Mouse (Mus musculus) lung, postnatal 0 days (tissue): ENCODE data around the gene 4833439L19Rik. TPM values are rescaled to one million over a fixed set of nuclear protein-coding genes. Genes with fewer than 3 reads are reported as not detected.

Source experiments
- ATAC-seq: fragments of 200-750 bp; cut with Nextera tagmentation; 2 replicates; pipeline ENCODE4 v1.8.0; 2017; ENCODE audit warnings: moderate library complexity
- DNase-seq: peaks from one replicate; pipeline ENCODE4 v3.0.0-alpha.2; 2016; ENCODE audit warnings: low spot score
- H3K27ac ChIP-seq: fragments of 300-500 bp; sonication (generic); 2 replicates; pipeline ENCODE4 v1.5.1; 2014; ENCODE audit warnings: antibody characterized with exemption, mild to moderate bottlenecking, low read length, mixed read lengths
- H3K27me3 ChIP-seq: fragments of 300-500 bp; sonication (generic); replicated peaks from 2 replicates; pipeline ENCODE4 v1.6.1; 2014; ENCODE audit warnings: low read length, mixed read lengths; ENCODE audit not compliant: insufficient read depth
- H3K36me3 ChIP-seq: fragments of 300-500 bp; sonication (generic); 2 replicates; pipeline ENCODE4 v1.6.1; 2014; ENCODE audit warnings: low read length, mixed read lengths; ENCODE audit not compliant: insufficient read depth
- H3K4me1 ChIP-seq: fragments of 300-500 bp; sonication (generic); 2 replicates; pipeline ENCODE4 v1.6.1; 2014; ENCODE audit warnings: antibody characterized with exemption, low read depth, low read length, mixed read lengths; ENCODE audit not compliant: insufficient read depth
- H3K4me2 ChIP-seq: fragments of 300-500 bp; sonication (generic); replicated peaks from 2 replicates; pipeline ENCODE4 v1.6.1; 2014; ENCODE audit warnings: low read depth, mild to moderate bottlenecking, low read length, moderate library complexity, mixed read lengths
- H3K4me3 ChIP-seq: fragments of 300-500 bp; sonication (generic); 2 replicates; pipeline ENCODE4 v1.5.1; 2014; ENCODE audit warnings: low read depth, low read length
- H3K9ac ChIP-seq: fragments of 300-500 bp; sonication (generic); replicated peaks from 2 replicates; pipeline ENCODE4 v1.6.1; 2014; ENCODE audit warnings: low read depth, mild to moderate bottlenecking
- H3K9me3 ChIP-seq: fragments of 300-500 bp; sonication (generic); 2 replicates; pipeline ENCODE4 v1.6.1; 2016; ENCODE audit warnings: low read length, mixed read lengths
- CTCF ChIP-seq: IDR thresholded peaks from 2 replicates; pipeline ENCODE4 v1.5.1; 2016; ENCODE audit warnings: antibody characterized with exemption, mild to moderate bottlenecking
- EP300 ChIP-seq: IDR thresholded peaks from 2 replicates; pipeline ENCODE4 v1.6.1; 2016; ENCODE audit warnings: antibody characterized with exemption, mild to moderate bottlenecking, control low read depth
- WGBS: fragments of 180-500 bp; shearing (Covaris S2); extraction: QIAGEN DNeasy Blood & Tissue Kit; methylation state at CpG from one replicate; pipeline ENCODE4 v1.1.7; 2014; 5-methylcytosine and 5-hydroxymethylcytosine counted together
- microRNA-seq: library from miRNA; unstranded; fragments of <30 nt; microRNA quantifications from one replicate; pipeline ENCODE4, GENCODE M21; 2016
- polyA plus RNA-seq: library from polyadenylated mRNA; unstranded; fragments of >200 nt; fragmentation: Nextera tagmentation; extraction: Ambion mirVana; gene quantifications from 2 replicates; pipeline ENCODE4 v1.2.1, GENCODE M21; 2015

The 4833439L19Rik gene
- polyA plus RNA-seq, 1 experiment from 2014 or later = 105 TPM

DNA sequence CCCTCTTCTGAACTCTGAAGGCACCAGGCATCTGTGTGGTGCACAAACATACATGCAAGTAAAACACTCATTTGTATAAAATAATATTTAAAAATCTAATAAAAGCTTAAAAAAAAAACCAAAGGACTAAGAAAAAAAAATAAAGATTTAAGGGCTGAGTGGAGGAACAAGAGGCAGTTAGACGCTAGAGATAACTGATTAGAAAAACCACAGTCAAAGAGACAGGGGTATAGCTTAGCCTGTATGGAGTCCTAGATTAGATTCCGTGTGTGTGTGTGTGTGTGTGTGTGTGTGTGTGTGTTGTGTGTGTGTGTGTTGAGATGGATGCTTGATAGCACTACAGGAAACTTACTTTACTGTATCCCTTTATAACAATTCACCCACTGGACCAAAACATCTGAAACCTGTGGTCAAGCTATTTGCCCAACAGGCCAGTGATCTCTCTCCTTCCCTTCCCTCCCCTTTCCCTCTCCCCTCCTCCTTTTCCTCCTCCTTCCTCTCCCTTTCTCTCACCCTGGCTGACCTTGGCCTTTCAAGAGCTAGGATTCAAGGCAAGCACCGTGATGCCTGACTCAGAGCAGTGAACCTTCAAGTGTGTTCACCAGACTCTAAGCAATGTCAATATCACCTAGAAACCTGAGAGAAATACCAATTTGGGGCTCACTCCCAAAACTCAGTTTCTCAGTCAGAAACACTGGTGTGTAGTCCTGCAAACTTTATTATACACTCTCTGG is 63.1 kb downstream of the 4833439L19Rik start:
- Histone ChIP-seq H3K4me2 (no peak overlapping the region), H3K4me3 (no peak overlapping the region), H3K27me3 (no peaks in the 10 kb centered on the region), H3K9me3 (no peaks in the 10 kb centered on the region), H3K36me3 (no peaks in the 10 kb centered on the region), H3K4me1 (peaks cover 6% of the 10 kb centered on the region; the same call in 1 of the 2 replicates), H3K9ac (no peak overlapping the region), H3K27ac (no peak overlapping the region)
- no peak for DNase-seq
- 42% methylated on average over 3 of the region's 3 CpGs for WGBS
- TF ChIP-seq EP300 (no peak), CTCF (no peak)
- ATAC-seq = no peak

- no peak for TF ChIP-seq CTCF
- no peak for TF ChIP-seq EP300
Measured at GRCm38 (mm10) chr13:54501352-54501751, 63.9 kb downstream of the 4833439L19Rik start.

More at GRCm38 (mm10) chr13:54501352-54501751, 63.9 kb downstream of the 4833439L19Rik start:
- no peaks in the 10 kb centered on the region for H3K27me3 ChIP-seq
- ATAC-seq (no peak), DNase-seq (peak; percentile 14)
- H3K4me2 ChIP-seq = no peak overlapping the region
- no peak overlapping the region for H3K4me3 ChIP-seq
- no peak overlapping the region for H3K9ac ChIP-seq
- H3K9me3 ChIP-seq = no peaks in the 10 kb centered on the region
- 55% methylated on average over 2 of the region's 2 CpGs for WGBS
- H3K4me1 ChIP-seq = peaks cover 6% of the 10 kb centered on the region; the same call in 1 of the 2 replicates
- no peaks in the 10 kb centered on the region for H3K36me3 ChIP-seq
- H3K27ac ChIP-seq = no peak overlapping the region

Small RNA genes lying within 50 kb of the gene (microRNA-seq; reads per million reads assigned to microRNA genes)
- not detected for gene Gm24195

Other genes starting within 250 kb of the 4833439L19Rik start
- gene Cplx2, start 194.1 kb downstream of the 4833439L19Rik start, polyA plus RNA-seq = 3.0 and 3.1 TPM in 2 replicates
- 56.5 and 60.8 TPM in 2 replicates for gene Thoc3, start 96.6 kb downstream of the 4833439L19Rik start, polyA plus RNA-seq
- gene Simc1, start 61.7 kb downstream of the 4833439L19Rik start, polyA plus RNA-seq = 2.6 and 2.8 TPM in 2 replicates
- gene Arl10, start 9.6 kb upstream of the 4833439L19Rik start, polyA plus RNA-seq = 19.1 and 21.4 TPM in 2 replicates
- gene Nop16, start 24.7 kb upstream of the 4833439L19Rik start, polyA plus RNA-seq = 29.4 and 31.0 TPM in 2 replicates
- 243 and 247 TPM in 2 replicates for gene Higd2a, start 24.8 kb upstream of the 4833439L19Rik start, polyA plus RNA-seq
- 104 and 118 TPM in 2 replicates for gene Cltb, start 45.9 kb upstream of the 4833439L19Rik start, polyA plus RNA-seq
- 52.1 and 53.7 TPM in 2 replicates for gene Faf2, start 56.3 kb upstream of the 4833439L19Rik start, polyA plus RNA-seq
- 52.1 and 60.0 TPM in 2 replicates for gene Rnf44, start 128.5 kb upstream of the 4833439L19Rik start, polyA plus RNA-seq
- gene Cdhr2, start 136.0 kb upstream of the 4833439L19Rik start, polyA plus RNA-seq = not detected in 2 replicates
- gene Gprin1, start 184.4 kb upstream of the 4833439L19Rik start, polyA plus RNA-seq = 0.04 TPM in 1 of 2 replicates, not detected in the other
- gene Sncb, start 201.2 kb upstream of the 4833439L19Rik start, polyA plus RNA-seq = not detected in 2 replicates
- not detected in 2 replicates for gene Eif4e1b, start 218.6 kb upstream of the 4833439L19Rik start, polyA plus RNA-seq
- gene Tspan17, start 223.9 kb upstream of the 4833439L19Rik start, polyA plus RNA-seq = 32.9 and 40.5 TPM in 2 replicates